ENCODE assay signal across 18 mouse cellular contexts in the genomic region with DNA sequence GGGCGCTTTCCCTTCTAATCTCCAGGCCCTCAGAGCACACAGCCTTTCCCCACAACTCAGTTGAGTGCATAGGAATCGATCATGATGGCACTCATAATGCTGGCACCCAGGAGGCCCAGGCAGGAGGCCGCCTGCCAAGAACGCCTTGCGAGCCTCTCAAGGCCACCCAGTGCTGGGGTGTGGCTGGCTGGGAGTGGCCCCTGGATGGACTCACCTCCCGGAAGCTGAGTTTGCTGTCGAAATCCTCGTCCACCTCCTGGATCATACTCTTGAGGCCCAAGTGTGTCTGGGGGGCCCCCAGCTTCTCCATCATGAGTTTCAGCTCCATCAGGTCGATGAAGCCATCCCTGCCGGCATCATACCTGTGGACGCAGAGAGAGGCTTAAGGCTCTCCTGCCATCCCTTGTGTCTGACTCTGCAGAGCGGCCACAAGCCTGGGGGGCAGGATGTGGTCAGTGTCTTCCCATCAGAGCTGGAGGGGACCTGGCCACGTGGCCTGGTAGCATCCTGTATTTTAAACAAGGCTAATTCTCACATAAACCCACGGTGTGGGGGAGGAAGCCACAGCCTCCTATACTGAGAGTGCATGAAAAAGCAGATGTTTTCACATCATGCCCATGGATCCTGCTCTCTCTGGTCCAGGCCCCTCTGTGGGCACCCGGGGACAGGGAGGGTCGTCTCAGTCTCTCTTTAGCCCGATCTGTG. TPM values are rescaled to one million over a fixed set of nuclear protein-coding genes. Genes with fewer than 3 reads are reported as not detected.
DNase-seq lines count a peak whose midpoint lies in the region; ATAC-seq and TF ChIP-seq lines count a peak whose summit lies in the region.
"Had no signal": no experiment of that assay in that cellular context is flagged by ENCODE, and none has a peak within 500 bp of the region (broad histone marks: within the 10 kb centered on the region; RNA-seq: fewer than 3 reads in every experiment).

No protein-coding gene starts in this region.

- peaks cover 4% of the 10 kb centered on the region for H3K4me1 ChIP-seq in hindbrain, embryonic 16.5 days (ENCODE audit: control insufficient read depth, insufficient read depth, low read depth, low read length)
- H3K4me1 ChIP-seq in thymus, adult 2 months (replicated peaks; ENCODE audit: control insufficient read depth, insufficient read depth, low read length): 0 out of 2 replicates have a peak, but pooled peaks cover 4% of the 10 kb centered on the region

- peaks cover 14% of the 10 kb centered on the region for H3K36me3 ChIP-seq in hindbrain, embryonic 16.5 days (ENCODE audit: control insufficient read depth, insufficient read depth, low read length)
- H3K36me3 ChIP-seq in thymus, adult 2 months (ENCODE audit: control insufficient read depth, insufficient read depth, low read length): 0 out of 2 replicates have a peak, but pooled peaks cover 7% of the 10 kb centered on the region

- no peak overlapping the region for H3K9ac ChIP-seq in hindbrain, embryonic 16.5 days (ENCODE audit: low read depth, low read length)
- H3K9ac ChIP-seq: limb, embryonic 13.5 days had no signal

- no peaks in the 10 kb centered on the region for H3K27me3 ChIP-seq in hindbrain, embryonic 16.5 days (replicated peaks; ENCODE audit: control insufficient read depth, insufficient read depth, low read length)
- H3K27me3 ChIP-seq in thymus, adult 2 months (ENCODE audit: control insufficient read depth, insufficient read depth, low read length): no peaks in the 10 kb centered on the region
- H3K27me3 ChIP-seq: CH12.LX; limb, embryonic 13.5 days; Patski had no signal

- DNase-seq in heart, adult 11 months: peak; percentile 89
- DNase-seq in heart, postnatal 25 days (ENCODE audit: low spot score): no peak
- DNase-seq in CD4-positive helper T cell, adult 2 months (ENCODE audit: low read depth, low spot score): peak; percentile 64
- peak; percentile 37 to 76 for DNase-seq in lung, postnatal 4 days
- DNase-seq in thymus, adult 2 months: no peak
- DNase-seq in left cerebral cortex, postnatal 14 days (ENCODE audit: low spot score in 2 of 2): no peak
- DNase-seq: cerebellum, postnatal 36 days; heart, postnatal 14 days; kidney, adult 9 months; layer of hippocampus, adult 9-11 months had no signal

- H3K4me2 ChIP-seq in hindbrain, embryonic 16.5 days (ENCODE audit: low read length): no peak overlapping the region
- H3K4me2 ChIP-seq: limb, embryonic 13.5 days had no signal

- H3K9me3 ChIP-seq in hindbrain, embryonic 16.5 days (ENCODE audit: control insufficient read depth, low read length): no peaks in the 10 kb centered on the region
- H3K9me3 ChIP-seq: limb, embryonic 13.5 days had no signal

- peak; percentile 14 for ATAC-seq in granulocyte monocyte progenitor cell, adult 5-6 weeks (replicated peaks; ENCODE audit: poor library complexity, severe bottlenecking)
- no peak for ATAC-seq in hindbrain, embryonic 16.5 days
- ATAC-seq: Patski had no signal

- TF ChIP-seq CTCF in thymus, adult 2 months (IDR thresholded peaks at IDR 0.05; ENCODE audit: borderline replicate concordance, control insufficient read depth, extremely low read depth, insufficient read depth, low read length, poor library complexity): no peak

- 93% methylated on average over 17 of the region's 17 CpGs for WGBS in hindbrain, embryonic 16.5 days
- 47% methylated on average over 17 of the region's 17 CpGs for WGBS in thymus, adult 2 months

- H3K27ac ChIP-seq in hindbrain, embryonic 16.5 days (ENCODE audit: low read depth, low read length): no peak overlapping the region
- H3K27ac ChIP-seq in thymus, adult 2 months (ENCODE audit: control insufficient read depth, insufficient read depth, low read length): no peak overlapping the region
- H3K27ac ChIP-seq: limb, embryonic 13.5 days had no signal

- intact Hi-C loops in heart, postnatal 25 days (cut with DNase I): no loop called here
- intact Hi-C loops in left cerebral cortex, postnatal 14 days (cut with DNase I): no loop called here

- TF ChIP-seq POLR2A in thymus, adult 2 months (IDR thresholded peaks at IDR 0.05; ENCODE audit: control insufficient read depth, extremely low read depth, insufficient read depth, low read length, poor library complexity): no peak

- H3K4me3 ChIP-seq in hindbrain, embryonic 16.5 days (ENCODE audit: low read length): no peak overlapping the region
- no peak overlapping the region for H3K4me3 ChIP-seq in thymus, adult 2 months (ENCODE audit: control insufficient read depth, insufficient read depth, low read length)
- H3K4me3 ChIP-seq: limb, embryonic 13.5 days had no signal

RNA-seq across cellular contexts. Expression of gene Efhd2, which starts 13.0 kb away (rescaled TPM):
- 10 to 100 TPM; 16.4 to 21.6 TPM for total RNA-seq in heart, postnatal 25 days (2021)
- 50.2 and 58.8 TPM in 2 replicates for total RNA-seq in granulocyte monocyte progenitor cell, adult 5-6 weeks (2014; fragmentation: Nextera tagmentation)
- 53.7 and 72.7 TPM in 2 replicates for total RNA-seq in granulocyte monocyte progenitor cell, adult 5-6 weeks (2017)
- polyA plus RNA-seq in hindbrain, embryonic 16.5 days (2015; fragmentation: Nextera tagmentation; extraction: Ambion mirVana): 77.6 and 78.6 TPM in 2 replicates
- 120 and 128 TPM in 2 replicates for polyA plus RNA-seq in thymus, adult 2 months (2012; rRNA removed)
- total RNA-seq in left cerebral cortex, postnatal 14 days (2021): 100 to 1,000 TPM; 103 to 119 TPM

RNA-seq across cellular contexts. Expression of gene Ctrc, which starts 15.6 kb away (rescaled TPM):
- total RNA-seq in heart, postnatal 25 days (2021): not detected
- total RNA-seq in granulocyte monocyte progenitor cell, adult 5-6 weeks (2014; fragmentation: Nextera tagmentation): not detected in 2 replicates
- not detected in 2 replicates for total RNA-seq in granulocyte monocyte progenitor cell, adult 5-6 weeks (2017)
- not detected in 2 replicates for polyA plus RNA-seq in hindbrain, embryonic 16.5 days (2015; fragmentation: Nextera tagmentation; extraction: Ambion mirVana)
- 0.35 and 0.43 TPM in 2 replicates for polyA plus RNA-seq in thymus, adult 2 months (2012; rRNA removed)
- total RNA-seq in left cerebral cortex, postnatal 14 days (2021): not detected
- total RNA-seq: CH12.LX; heart, postnatal 14 days; megakaryocyte-erythroid progenitor cell, adult 5-6 weeks had no signal
- polyA plus RNA-seq: brain, embryonic 14.5 days; limb, embryonic 13.5 days; neural tube, embryonic 11.5 days; Patski had no signal

RNA-seq across cellular contexts. Expression of gene Cela2a, which starts 35.8 kb away (rescaled TPM):
- not detected for total RNA-seq in heart, postnatal 25 days (2021)
- not detected in 2 replicates for total RNA-seq in granulocyte monocyte progenitor cell, adult 5-6 weeks (2014; fragmentation: Nextera tagmentation)
- total RNA-seq in granulocyte monocyte progenitor cell, adult 5-6 weeks (2017): not detected in 2 replicates
- polyA plus RNA-seq in hindbrain, embryonic 16.5 days (2015; fragmentation: Nextera tagmentation; extraction: Ambion mirVana): not detected in 2 replicates
- 0.46 and 2.1 TPM in 2 replicates for polyA plus RNA-seq in thymus, adult 2 months (2012; rRNA removed)
- total RNA-seq in left cerebral cortex, postnatal 14 days (2021): not detected
- total RNA-seq: heart, postnatal 14 days; megakaryocyte-erythroid progenitor cell, adult 5-6 weeks had no signal
- polyA plus RNA-seq: limb, embryonic 13.5 days; neural tube, embryonic 11.5 days; Patski had no signal

Comparison
In these comparisons a context has a peak if more than half of its experiments do, and no peak if none do; other contexts are left out.
1. DNase-seq: peak in heart, adult 11 months (single experiment), CD4-positive helper T cell, adult 2 months (single experiment) and lung, postnatal 4 days (2 of 2); none in heart, postnatal 25 days (single experiment), thymus, adult 2 months (single experiment) and left cerebral cortex, postnatal 14 days (0 of 2).